In genomic region chr10:45000873-45001859, GRCm38 (mm10) we compare ENCODE assay signal across 8 mouse cellular contexts.
DNase-seq lines count a peak whose midpoint lies in the region; ATAC-seq and TF ChIP-seq lines count a peak whose summit lies in the region.

No protein-coding gene starts in this region.

- peaks cover 7% of the 10 kb centered on the region; the same call in 1 of the 2 replicates for H3K4me1 ChIP-seq in embryonic facial prominence, embryonic 12.5 days
- H3K4me1 ChIP-seq in lung, adult 2 months (ENCODE audit: control insufficient read depth, insufficient read depth, low read length): peaks cover 15% of the 10 kb centered on the region
- peaks cover 30% of the 10 kb centered on the region for H3K4me1 ChIP-seq in neural tube, embryonic 13.5 days (replicated peaks)

- H3K9ac ChIP-seq in embryonic facial prominence, embryonic 12.5 days: no peak overlapping the region
- H3K9ac ChIP-seq in neural tube, embryonic 13.5 days: peak overlapping the region; percentile 76

- no peaks in the 10 kb centered on the region for H3K27me3 ChIP-seq in embryonic facial prominence, embryonic 12.5 days
- H3K27me3 ChIP-seq in neural tube, embryonic 13.5 days: no peaks in the 10 kb centered on the region; the same call in 1 of the 2 replicates

- intact Hi-C loops in heart, postnatal 14 days (cut with DNase I): loop anchor here (1.0 to 2.0 kb wide), 3 partner anchors 542 to 709 kb away; no protein-coding TSS in a partner anchor

- ATAC-seq in embryonic facial prominence, embryonic 12.5 days (ENCODE audit: insufficient number of reproducible peaks, insufficient read depth, low FRiP score, low TSS enrichment): no peak
- peak; percentile 48 for ATAC-seq in neural tube, embryonic 13.5 days (ENCODE audit: low read depth)

- no peaks in the 10 kb centered on the region for H3K36me3 ChIP-seq in embryonic facial prominence, embryonic 12.5 days
- no peaks in the 10 kb centered on the region for H3K36me3 ChIP-seq in neural tube, embryonic 13.5 days

- DNase-seq in ES-CJ7 (ENCODE audit: low read depth, low spot score): peak; percentile 28
- peak; percentile 75 for DNase-seq in adrenal gland, postnatal 10 days
- peak; percentile 34 to 74 for DNase-seq in heart, postnatal 14 days
- peak; percentile 62 to 71 for DNase-seq in kidney, postnatal 4 days
- peak; percentile 45 for DNase-seq in lung, adult 2 months
- peak; percentile 43 for DNase-seq in urinary bladder, postnatal 25 days (ENCODE audit: low spot score)

- peak overlapping the region; percentile 22; the same call in 1 of the 2 replicates for H3K4me3 ChIP-seq in embryonic facial prominence, embryonic 12.5 days
- peak overlapping the region; percentile 31 for H3K4me3 ChIP-seq in lung, adult 2 months (replicated peaks; ENCODE audit: extremely low read depth, low read depth, low read length)
- peak overlapping the region; percentile 40 for H3K4me3 ChIP-seq in neural tube, embryonic 13.5 days

- 50% methylated on average over 12 of the region's 12 CpGs for WGBS in embryonic facial prominence, embryonic 12.5 days
- 36% methylated on average over 12 of the region's 12 CpGs for WGBS in lung, adult 2 months
- 47% methylated on average over 12 of the region's 12 CpGs for WGBS in neural tube, embryonic 13.5 days

- TF ChIP-seq CTCF in lung, adult 2 months (IDR thresholded peaks at IDR 0.05; ENCODE audit: insufficient read depth, low read length): 0 out of 2 replicates have a peak, but pooled peaks have one; percentile 1

- H3K4me2 ChIP-seq in embryonic facial prominence, embryonic 12.5 days (replicated peaks): peak overlapping the region; percentile 48
- H3K4me2 ChIP-seq in neural tube, embryonic 13.5 days: peak overlapping the region; percentile 73

- no peaks in the 10 kb centered on the region for H3K9me3 ChIP-seq in embryonic facial prominence, embryonic 12.5 days
- no peaks in the 10 kb centered on the region for H3K9me3 ChIP-seq in neural tube, embryonic 13.5 days

- TF ChIP-seq POLR2A in lung, adult 2 months (IDR thresholded peaks at IDR 0.05; ENCODE audit: borderline replicate concordance, extremely low read depth, low read depth, low read length): no peak

- no peak overlapping the region for H3K27ac ChIP-seq in embryonic facial prominence, embryonic 12.5 days
- H3K27ac ChIP-seq in neural tube, embryonic 13.5 days (replicated peaks): peak overlapping the region; percentile 82
